Mouse (Mus musculus): ENCODE measurements at regions not wholly inside any gene's neighbourhood (a gene's known extent, or its start where the extent isn't known, plus 50 kb on each side); places are given as distances from the start of the nearest gene placed in this dataset.
"Not testable (repeated sequence)": the region's sequence is repeated elsewhere in the genome, so short reads cannot be mapped to it uniquely, and the experiment has no call there.

GRCm38 (mm10) chr4:10670846-10671428, 203.4 kb upstream of the 2610301B20Rik start:
- Histone ChIP-seq H3K9ac (no peak overlapping the region), H3K4me1 (replicated peaks) (no peaks in the 10 kb centered on the region), H3K36me3 (no peaks in the 10 kb centered on the region), H3K9me3 (no peaks in the 10 kb centered on the region), H3K4me2 (replicated peaks) (no peak overlapping the region), H3K27ac (no peak overlapping the region), H3K4me3 (replicated peaks) (no peak overlapping the region), H3K27me3 (replicated peaks) (no peaks in the 10 kb centered on the region)
- 61% methylated on average over 6 of the region's 6 CpGs for WGBS
- ATAC-seq, result no peak

GRCm38 (mm10) chr4:10691086-10691485, 183.2 kb upstream of the 2610301B20Rik start:
- H3K4me2 ChIP-seq (replicated peaks), result no peak overlapping the region
- H3K9ac ChIP-seq, result no peak overlapping the region
- H3K9me3 ChIP-seq, result no peaks in the 10 kb centered on the region
- H3K27me3 ChIP-seq (replicated peaks), result no peaks in the 10 kb centered on the region
- WGBS, result 77% methylated on average over 9 of the region's 9 CpGs
- H3K4me3 ChIP-seq (replicated peaks), result no peak overlapping the region
- no peaks in the 10 kb centered on the region for H3K36me3 ChIP-seq
- no peak for ATAC-seq
- H3K27ac ChIP-seq, result no peak overlapping the region
- H3K4me1 ChIP-seq (replicated peaks), result no peaks in the 10 kb centered on the region

GRCm38 (mm10) chr4:10692860-10693259, 181.4 kb upstream of the 2610301B20Rik start:
- WGBS, result 73% methylated on average over 2 of the region's 2 CpGs
- no peak overlapping the region for H3K27ac ChIP-seq
- H3K9me3 ChIP-seq, result no peaks in the 10 kb centered on the region
- H3K27me3 ChIP-seq (replicated peaks), result no peaks in the 10 kb centered on the region
- H3K4me2 ChIP-seq (replicated peaks), result no peak overlapping the region
- no peak overlapping the region for H3K9ac ChIP-seq
- H3K4me1 ChIP-seq (replicated peaks), result no peaks in the 10 kb centered on the region
- peak; percentile 92 for ATAC-seq
- H3K4me3 ChIP-seq (replicated peaks), result no peak overlapping the region
- H3K36me3 ChIP-seq, result no peaks in the 10 kb centered on the region

- WGBS, result 45% methylated on average over 5 of the region's 15 CpGs
- Histone ChIP-seq H3K9ac (no peak overlapping the region), H3K4me1 (replicated peaks) (no peaks in the 10 kb centered on the region), H3K27ac (no peak overlapping the region), H3K4me2 (replicated peaks) (peak overlapping the region; percentile 43), H3K9me3 (no peaks in the 10 kb centered on the region), H3K36me3 (no peaks in the 10 kb centered on the region), H3K4me3 (replicated peaks) (peak overlapping the region; percentile 18; the same call in 1 of the 2 replicates), H3K27me3 (replicated peaks) (no peaks in the 10 kb centered on the region)
- 0 out of 2 replicates have a peak, but pooled peaks have one; percentile 34 for ATAC-seq
Measured at GRCm38 (mm10) chr4:10693446-10694105, 180.7 kb upstream of the 2610301B20Rik start.

- not testable (repeated sequence) for ATAC-seq; H3K27ac ChIP-seq; H3K4me1 ChIP-seq (replicated peaks); H3K27me3 ChIP-seq (replicated peaks); H3K9me3 ChIP-seq; H3K9ac ChIP-seq; H3K36me3 ChIP-seq
- WGBS, result 50% methylated on average over 6 of the region's 21 CpGs
- Histone ChIP-seq H3K4me2 (replicated peaks) (peak overlapping the region; percentile 43), H3K4me3 (replicated peaks) (peak overlapping the region; percentile 18)
Measured at GRCm38 (mm10) chr4:10694106-10694748, 180.1 kb upstream of the 2610301B20Rik start.

GRCm38 (mm10) chr4:10697225-10697836, 177.0 kb upstream of the 2610301B20Rik start:
- H3K4me1 ChIP-seq (replicated peaks), result no peaks in the 10 kb centered on the region
- no peak overlapping the region for H3K27ac ChIP-seq
- H3K4me3 ChIP-seq (replicated peaks), result no peak overlapping the region
- H3K9me3 ChIP-seq, result no peaks in the 10 kb centered on the region
- H3K9ac ChIP-seq, result no peak overlapping the region
- no peak for ATAC-seq
- H3K27me3 ChIP-seq (replicated peaks), result no peaks in the 10 kb centered on the region
- 63% methylated on average over 1 of the region's 1 CpGs for WGBS
- H3K36me3 ChIP-seq, result no peaks in the 10 kb centered on the region
- H3K4me2 ChIP-seq (replicated peaks), result no peak overlapping the region

GRCm38 (mm10) chr4:10698637-10699036, 175.7 kb upstream of the 2610301B20Rik start:
- H3K9me3 ChIP-seq, result no peaks in the 10 kb centered on the region
- WGBS, result 62% methylated on average over 3 of the region's 3 CpGs
- no peak for ATAC-seq
- no peaks in the 10 kb centered on the region for H3K27me3 ChIP-seq (replicated peaks)
- no peak overlapping the region for H3K4me3 ChIP-seq (replicated peaks)
- no peak overlapping the region for H3K9ac ChIP-seq
- no peak overlapping the region for H3K4me2 ChIP-seq (replicated peaks)
- no peaks in the 10 kb centered on the region for H3K4me1 ChIP-seq (replicated peaks)
- H3K27ac ChIP-seq, result no peak overlapping the region
- no peaks in the 10 kb centered on the region for H3K36me3 ChIP-seq

GRCm38 (mm10) chr4:10701479-10701878, 172.8 kb upstream of the 2610301B20Rik start:
- no peaks in the 10 kb centered on the region for H3K36me3 ChIP-seq
- no peak overlapping the region for H3K4me3 ChIP-seq (replicated peaks)
- no peak overlapping the region for H3K9ac ChIP-seq
- no peak overlapping the region for H3K4me2 ChIP-seq (replicated peaks)
- no peaks in the 10 kb centered on the region for H3K9me3 ChIP-seq
- no peak for ATAC-seq
- WGBS, result 61% methylated on average over 10 of the region's 10 CpGs
- no peak overlapping the region for H3K27ac ChIP-seq
- H3K4me1 ChIP-seq (replicated peaks), result no peaks in the 10 kb centered on the region
- no peaks in the 10 kb centered on the region for H3K27me3 ChIP-seq (replicated peaks)

- H3K4me2 ChIP-seq (replicated peaks), result no peak overlapping the region
- no peaks in the 10 kb centered on the region for H3K27me3 ChIP-seq (replicated peaks)
- no peaks in the 10 kb centered on the region for H3K36me3 ChIP-seq
- H3K9me3 ChIP-seq, result no peaks in the 10 kb centered on the region
- no peaks in the 10 kb centered on the region for H3K4me1 ChIP-seq (replicated peaks)
- H3K27ac ChIP-seq, result no peak overlapping the region
- H3K9ac ChIP-seq, result no peak overlapping the region
- H3K4me3 ChIP-seq (replicated peaks), result no peak overlapping the region
- WGBS, result 61% methylated on average over 2 of the region's 2 CpGs
- no peak for ATAC-seq
Measured at GRCm38 (mm10) chr4:10703212-10703611, 171.1 kb upstream of the 2610301B20Rik start.

- 71% methylated on average over 7 of the region's 7 CpGs for WGBS
- no peak overlapping the region for H3K4me3 ChIP-seq (replicated peaks)
- no peak overlapping the region for H3K27ac ChIP-seq
- H3K4me1 ChIP-seq (replicated peaks), result no peaks in the 10 kb centered on the region
- H3K9me3 ChIP-seq, result no peaks in the 10 kb centered on the region
- no peak overlapping the region for H3K4me2 ChIP-seq (replicated peaks)
- no peaks in the 10 kb centered on the region for H3K36me3 ChIP-seq
- no peak for ATAC-seq
- no peaks in the 10 kb centered on the region for H3K27me3 ChIP-seq (replicated peaks)
- H3K9ac ChIP-seq, result no peak overlapping the region
Measured at GRCm38 (mm10) chr4:10707016-10707657, 167.2 kb upstream of the 2610301B20Rik start.

- no peak overlapping the region for H3K4me3 ChIP-seq (replicated peaks)
- no peaks in the 10 kb centered on the region for H3K36me3 ChIP-seq
- H3K4me2 ChIP-seq (replicated peaks), result no peak overlapping the region
- 31% methylated on average over 2 of the region's 2 CpGs for WGBS
- no peak for ATAC-seq
- H3K9ac ChIP-seq, result no peak overlapping the region
- H3K27me3 ChIP-seq (replicated peaks), result no peaks in the 10 kb centered on the region
- no peak overlapping the region for H3K27ac ChIP-seq
- no peaks in the 10 kb centered on the region for H3K9me3 ChIP-seq
- no peaks in the 10 kb centered on the region for H3K4me1 ChIP-seq (replicated peaks)
Measured at GRCm38 (mm10) chr4:10707658-10708056, 166.6 kb upstream of the 2610301B20Rik start.

GRCm38 (mm10) chr4:10711939-10712533, 162.3 kb upstream of the 2610301B20Rik start:
- no peak overlapping the region for H3K4me2 ChIP-seq (replicated peaks)
- no peaks in the 10 kb centered on the region for H3K27me3 ChIP-seq (replicated peaks)
- H3K27ac ChIP-seq, result no peak overlapping the region
- no peak overlapping the region for H3K9ac ChIP-seq
- H3K9me3 ChIP-seq, result no peaks in the 10 kb centered on the region
- no peaks in the 10 kb centered on the region for H3K4me1 ChIP-seq (replicated peaks)
- WGBS, result 76% methylated on average over 11 of the region's 11 CpGs
- ATAC-seq, result no peak
- no peak overlapping the region for H3K4me3 ChIP-seq (replicated peaks)
- H3K36me3 ChIP-seq, result no peaks in the 10 kb centered on the region
